Mouse (Mus musculus): ENCODE data around the gene Mctp1. TPM values are rescaled to one million over a fixed set of nuclear protein-coding genes. Genes with fewer than 3 reads are reported as not detected.

The Mctp1 gene
- total RNA-seq, 2 experiments from 2014 or later = 37.8 to 43.3 TPM

GRCm38 (mm10) chr13:76759832-76760490, 375.6 kb downstream of the Mctp1 start:
- intact Hi-C loops (cut with DNase I) = no loop called here
- peak; percentile 31 to 55 for DNase-seq (ENCODE audit: extremely low spot score in 1 of 2, low spot score in 2 of 2)

GRCm38 (mm10) chr13:76799662-76800061, 415.3 kb downstream of the Mctp1 start:
- no peak for DNase-seq (ENCODE audit: extremely low spot score in 1 of 2, low spot score in 2 of 2)
- intact Hi-C loops (cut with DNase I) = no loop called here

- intact Hi-C loops (cut with DNase I) = no loop called here
- DNase-seq (ENCODE audit: extremely low spot score in 1 of 2, low spot score in 2 of 2) = no peak
These were observed 416.8 kb downstream of the Mctp1 start for GRCm38 (mm10) chr13:76801126-76801632.

GRCm38 (mm10) chr13:76802051-76802728, 417.9 kb downstream of the Mctp1 start:
- DNase-seq (ENCODE audit: extremely low spot score in 1 of 2, low spot score in 2 of 2) = peak in 1 of 2 experiments; percentile 49
- intact Hi-C loops (cut with DNase I) = no loop called here

- DNase-seq (ENCODE audit: extremely low spot score in 1 of 2, low spot score in 2 of 2) = no peak
- intact Hi-C loops (cut with DNase I) = no loop called here
These were observed 418.6 kb downstream of the Mctp1 start for GRCm38 (mm10) chr13:76802926-76803325.

- DNase-seq (ENCODE audit: extremely low spot score in 1 of 2, low spot score in 2 of 2) = no peak
- intact Hi-C loops (cut with DNase I) = no loop called here
These were observed 419.5 kb downstream of the Mctp1 start for GRCm38 (mm10) chr13:76803799-76804198.

- intact Hi-C loops (cut with DNase I) = no loop called here
- no peak for DNase-seq (ENCODE audit: extremely low spot score in 1 of 2, low spot score in 2 of 2)
These were observed 424.6 kb downstream of the Mctp1 start for GRCm38 (mm10) chr13:76808871-76809390.

GRCm38 (mm10) chr13:76809802-76810201, 425.5 kb downstream of the Mctp1 start:
- DNase-seq (ENCODE audit: extremely low spot score in 1 of 2, low spot score in 2 of 2) = no peak
- intact Hi-C loops (cut with DNase I) = no loop called here

GRCm38 (mm10) chr13:76810496-76810939, 426.2 kb downstream of the Mctp1 start:
- intact Hi-C loops (cut with DNase I) = no loop called here
- peak in 1 of 2 experiments; percentile 19 for DNase-seq (ENCODE audit: extremely low spot score in 1 of 2, low spot score in 2 of 2)

- no peak for DNase-seq (ENCODE audit: extremely low spot score in 1 of 2, low spot score in 2 of 2)
- intact Hi-C loops (cut with DNase I) = no loop called here
These were observed 438.7 kb downstream of the Mctp1 start for GRCm38 (mm10) chr13:76823083-76823482.

- DNase-seq (ENCODE audit: extremely low spot score in 1 of 2, low spot score in 2 of 2) = no peak
- intact Hi-C loops (cut with DNase I) = no loop called here
These were observed 440.8 kb downstream of the Mctp1 start for GRCm38 (mm10) chr13:76824932-76825694.

- intact Hi-C loops (cut with DNase I) = no loop called here
- DNase-seq (ENCODE audit: extremely low spot score in 1 of 2, low spot score in 2 of 2) = peak in 1 of 2 experiments; percentile 25
These were observed 443.4 kb downstream of the Mctp1 start for GRCm38 (mm10) chr13:76827738-76828137.

- DNase-seq (ENCODE audit: extremely low spot score in 1 of 2, low spot score in 2 of 2) = no peak
- intact Hi-C loops (cut with DNase I) = no loop called here
These were observed 453.7 kb downstream of the Mctp1 start for GRCm38 (mm10) chr13:76838031-76838430.

GRCm38 (mm10) chr13:76840712-76841111, 456.4 kb downstream of the Mctp1 start:
- intact Hi-C loops (cut with DNase I) = loop anchor here (10.0 kb wide), 1 partner anchor 1344 kb away; no protein-coding TSS in a partner anchor
- DNase-seq (ENCODE audit: extremely low spot score in 1 of 2, low spot score in 2 of 2) = no peak

GRCm38 (mm10) chr13:76844629-76845255, 460.4 kb downstream of the Mctp1 start:
- intact Hi-C loops (cut with DNase I) = loop anchor here (10.0 kb wide), 1 partner anchor 1340 kb away; no protein-coding TSS in a partner anchor
- peak; percentile 43 to 69 for DNase-seq (ENCODE audit: extremely low spot score in 1 of 2, low spot score in 2 of 2)

- DNase-seq (ENCODE audit: extremely low spot score in 1 of 2, low spot score in 2 of 2) = no peak
- intact Hi-C loops (cut with DNase I) = no loop called here
These were observed 466.2 kb downstream of the Mctp1 start for GRCm38 (mm10) chr13:76850412-76851054.

- DNase-seq (ENCODE audit: extremely low spot score in 1 of 2, low spot score in 2 of 2) = no peak
- intact Hi-C loops (cut with DNase I) = no loop called here
These were observed 470.0 kb downstream of the Mctp1 start for GRCm38 (mm10) chr13:76854306-76854705.

- DNase-seq (ENCODE audit: extremely low spot score in 1 of 2, low spot score in 2 of 2) = no peak
- intact Hi-C loops (cut with DNase I) = no loop called here
These were observed 470.7 kb downstream of the Mctp1 start for GRCm38 (mm10) chr13:76855021-76855420.
